Mouse (Mus musculus): ENCODE data around the gene Cpa2. TPM values are rescaled to one million over a fixed set of nuclear protein-coding genes. Genes with fewer than 3 reads are reported as not detected.

Gene Cpa2
- total and polyA plus RNA-seq, 3 experiments, result not detected

DNA sequence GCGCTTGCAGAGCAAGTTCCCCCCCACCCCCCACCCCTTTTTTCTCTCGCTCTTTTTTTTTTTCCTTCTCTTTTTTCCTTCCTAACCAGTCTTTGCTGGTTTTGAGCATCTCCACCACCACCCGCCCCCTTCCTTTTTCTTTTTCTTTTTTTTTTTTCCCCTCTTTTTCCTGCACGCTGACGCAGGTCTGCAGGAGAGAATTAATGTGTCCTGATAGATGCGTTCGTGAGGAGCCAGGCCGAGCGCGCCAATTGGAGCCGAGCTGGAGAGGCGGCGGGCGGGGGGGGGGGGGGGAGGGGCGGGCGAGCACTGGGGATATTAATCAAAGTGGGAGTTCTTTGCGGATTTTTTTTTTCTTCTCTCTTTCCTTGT, 5.9 kb downstream of the Cpa2 start:
- H3K4me1 ChIP-seq (ENCODE audit: insufficient read depth, low read depth, low read length), result peaks cover 3% of the 10 kb centered on the region; the same call in 1 of the 2 replicates
- DNase-seq (ENCODE audit: low spot score) (no peak), ATAC-seq (ENCODE audit: extremely low read depth, insufficient number of reproducible peaks, low FRiP score, poor library complexity, severe bottlenecking) (no peak)
- H3K4me3 ChIP-seq (ENCODE audit: low read depth, low read length), result no peak overlapping the region
- H3K27me3 ChIP-seq (ENCODE audit: insufficient read depth, low read length), result peaks cover 43% of the 10 kb centered on the region
- H3K36me3 ChIP-seq (replicated peaks), result no peaks in the 10 kb centered on the region
- TF ChIP-seq TAL1 (conservative IDR thresholded peaks at IDR 0.05; ENCODE audit: low read depth, low read length), result no peak
- no peak for TF ChIP-seq CTCF (IDR thresholded peaks at IDR 0.05; ENCODE audit: low read depth, low read length)
- TF ChIP-seq GATA1 (IDR thresholded peaks at IDR 0.05; ENCODE audit: borderline replicate concordance, low read length), result no peak
- no peak for TF ChIP-seq GATA2 (IDR thresholded peaks at IDR 0.05; ENCODE audit: borderline replicate concordance, low read depth, low read length)
- no peak for TF ChIP-seq POLR2AphosphoS5 (IDR thresholded peaks at IDR 0.05; ENCODE audit: insufficient replicate concordance, low read depth, low read length)
- H3K9me3 ChIP-seq (replicated peaks), result no peaks in the 10 kb centered on the region

DNA sequence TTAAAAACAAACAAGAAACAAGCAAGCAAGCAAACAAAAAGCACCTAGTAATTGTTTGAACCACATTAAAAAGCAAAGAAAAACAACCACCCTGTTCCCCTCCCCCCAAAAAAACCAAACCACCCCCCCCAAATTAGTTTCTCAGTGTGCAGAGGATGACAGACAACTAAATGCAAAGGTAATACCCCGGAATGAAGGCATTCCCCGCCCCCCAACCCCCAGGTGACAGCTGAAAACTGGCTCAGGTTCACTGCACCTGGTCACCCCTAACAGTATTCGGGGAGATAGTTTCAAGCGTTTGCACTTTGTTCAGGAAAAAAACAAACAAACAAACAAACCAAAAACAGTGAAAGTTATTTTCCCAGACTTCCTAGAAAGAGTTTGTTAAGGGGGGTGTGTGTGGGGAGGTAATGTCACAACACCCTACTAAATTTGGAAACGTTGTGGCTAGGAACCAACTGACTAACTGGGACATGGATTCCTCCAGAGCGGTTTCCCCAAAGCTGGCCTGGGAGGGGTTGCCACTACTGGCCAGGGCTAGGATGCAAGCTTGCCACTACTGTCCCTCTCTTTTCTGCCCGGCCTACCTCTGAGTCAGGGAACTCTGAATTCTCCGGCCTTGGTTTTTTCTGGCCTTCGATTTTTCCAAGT, 6.4 kb downstream of the Cpa2 start:
- no peak for DNase-seq (ENCODE audit: low spot score)
- H3K4me3 ChIP-seq (ENCODE audit: low read depth, low read length), result no peak overlapping the region
- peaks cover 43% of the 10 kb centered on the region for H3K27me3 ChIP-seq (ENCODE audit: insufficient read depth, low read length)
- H3K9me3 ChIP-seq (replicated peaks), result no peaks in the 10 kb centered on the region
- TF ChIP-seq GATA2 (IDR thresholded peaks at IDR 0.05; ENCODE audit: borderline replicate concordance, low read depth, low read length) (no peak), POLR2AphosphoS5 (IDR thresholded peaks at IDR 0.05; ENCODE audit: insufficient replicate concordance, low read depth, low read length) (no peak), TAL1 (conservative IDR thresholded peaks at IDR 0.05; ENCODE audit: low read depth, low read length) (no peak), CTCF (IDR thresholded peaks at IDR 0.05; ENCODE audit: low read depth, low read length) (no peak), GATA1 (IDR thresholded peaks at IDR 0.05; ENCODE audit: borderline replicate concordance, low read length) (no peak)
- H3K36me3 ChIP-seq (replicated peaks), result no peaks in the 10 kb centered on the region
- peaks cover 3% of the 10 kb centered on the region; the same call in 1 of the 2 replicates for H3K4me1 ChIP-seq (ENCODE audit: insufficient read depth, low read depth, low read length)
- ATAC-seq (ENCODE audit: extremely low read depth, insufficient number of reproducible peaks, low FRiP score, poor library complexity, severe bottlenecking), result no peak

- ATAC-seq (ENCODE audit: extremely low read depth, insufficient number of reproducible peaks, low FRiP score, poor library complexity, severe bottlenecking), result no peak
- H3K9me3 ChIP-seq (replicated peaks), result no peaks in the 10 kb centered on the region
- H3K4me1 ChIP-seq (ENCODE audit: insufficient read depth, low read depth, low read length), result peaks cover 3% of the 10 kb centered on the region; the same call in 1 of the 2 replicates
- TF ChIP-seq TAL1 (conservative IDR thresholded peaks at IDR 0.05; ENCODE audit: low read depth, low read length) (no peak), CTCF (IDR thresholded peaks at IDR 0.05; ENCODE audit: low read depth, low read length) (no peak), GATA2 (IDR thresholded peaks at IDR 0.05; ENCODE audit: borderline replicate concordance, low read depth, low read length) (no peak), GATA1 (IDR thresholded peaks at IDR 0.05; ENCODE audit: borderline replicate concordance, low read length) (no peak), POLR2AphosphoS5 (IDR thresholded peaks at IDR 0.05; ENCODE audit: insufficient replicate concordance, low read depth, low read length) (no peak)
- no peaks in the 10 kb centered on the region for H3K36me3 ChIP-seq (replicated peaks)
- no peak for DNase-seq (ENCODE audit: low spot score)
- H3K4me3 ChIP-seq (ENCODE audit: low read depth, low read length), result no peak overlapping the region
- H3K27me3 ChIP-seq (ENCODE audit: insufficient read depth, low read length), result peaks cover 34% of the 10 kb centered on the region
Observed at GRCm38 (mm10) chr6:30549231-30549761, 7.9 kb downstream of the Cpa2 start.

DNA sequence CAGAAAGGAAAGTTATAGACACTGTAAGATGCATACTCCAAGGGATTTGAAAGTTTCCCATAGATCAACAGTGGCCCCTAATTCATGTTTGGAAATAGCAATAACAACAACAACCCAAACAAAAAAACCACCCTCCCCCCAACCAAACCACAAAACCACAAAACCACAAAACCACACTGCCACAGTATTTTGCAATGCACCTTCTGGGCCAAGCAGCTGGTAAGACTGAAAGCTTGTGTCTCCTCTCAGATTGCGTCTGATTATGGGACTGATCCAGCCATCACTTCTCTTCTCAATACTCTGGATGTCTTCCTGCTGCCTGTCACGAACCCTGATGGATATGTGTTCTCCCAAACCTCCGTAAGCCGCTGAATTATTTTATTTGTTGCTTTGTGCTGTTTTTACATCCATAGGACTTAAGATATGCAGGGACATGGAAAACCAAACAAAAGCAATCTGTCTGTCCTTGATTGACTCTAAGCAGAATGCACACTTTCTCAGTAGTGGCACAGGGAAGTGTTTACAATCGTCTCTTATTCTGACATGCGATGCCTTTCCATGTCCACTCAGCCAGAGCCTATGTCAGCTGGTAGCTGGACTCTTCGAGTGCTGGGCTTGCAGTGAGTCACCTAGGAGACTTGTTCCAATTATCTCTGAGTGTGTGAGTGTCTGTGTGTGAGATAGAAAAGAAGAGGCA, 9.3 kb downstream of the Cpa2 start:
- no peaks in the 10 kb centered on the region for H3K36me3 ChIP-seq (replicated peaks)
- H3K27me3 ChIP-seq (ENCODE audit: insufficient read depth, low read length), result peaks cover 24% of the 10 kb centered on the region
- no peak for DNase-seq (ENCODE audit: low spot score)
- H3K9me3 ChIP-seq (replicated peaks), result no peaks in the 10 kb centered on the region
- H3K4me3 ChIP-seq (ENCODE audit: low read depth, low read length), result no peak overlapping the region
- TF ChIP-seq TAL1 (conservative IDR thresholded peaks at IDR 0.05; ENCODE audit: low read depth, low read length) (no peak), CTCF (IDR thresholded peaks at IDR 0.05; ENCODE audit: low read depth, low read length) (no peak), GATA2 (IDR thresholded peaks at IDR 0.05; ENCODE audit: borderline replicate concordance, low read depth, low read length) (no peak), POLR2AphosphoS5 (IDR thresholded peaks at IDR 0.05; ENCODE audit: insufficient replicate concordance, low read depth, low read length) (no peak), GATA1 (IDR thresholded peaks at IDR 0.05; ENCODE audit: borderline replicate concordance, low read length) (no peak)
- no peak for ATAC-seq (ENCODE audit: extremely low read depth, insufficient number of reproducible peaks, low FRiP score, poor library complexity, severe bottlenecking)
- H3K4me1 ChIP-seq (ENCODE audit: insufficient read depth, low read depth, low read length), result peaks cover 3% of the 10 kb centered on the region; the same call in 1 of the 2 replicates

DNA sequence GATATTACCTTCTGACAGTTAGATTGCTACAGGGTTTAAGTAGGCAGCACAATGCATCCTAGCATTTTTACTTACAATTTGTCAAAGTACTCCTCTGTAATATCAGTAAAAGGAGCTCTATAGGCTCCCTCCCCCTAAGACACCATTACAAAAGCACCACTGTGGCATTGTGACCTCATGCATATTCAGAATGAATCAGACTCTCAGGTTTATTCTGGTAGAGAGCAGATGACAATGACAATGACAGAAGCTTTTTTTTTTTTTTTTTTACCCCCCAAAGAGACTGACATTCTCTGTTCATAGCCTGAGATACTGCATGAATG, 9.8 kb downstream of the Cpa2 start:
- Histone ChIP-seq H3K36me3 (replicated peaks) (no peaks in the 10 kb centered on the region), H3K9me3 (replicated peaks) (no peaks in the 10 kb centered on the region), H3K27me3 (ENCODE audit: insufficient read depth, low read length) (peaks cover 23% of the 10 kb centered on the region), H3K4me1 (ENCODE audit: insufficient read depth, low read depth, low read length) (peaks cover 3% of the 10 kb centered on the region; the same call in 1 of the 2 replicates), H3K4me3 (ENCODE audit: low read depth, low read length) (no peak overlapping the region)
- TF ChIP-seq GATA1 (IDR thresholded peaks at IDR 0.05; ENCODE audit: borderline replicate concordance, low read length) (no peak), TAL1 (conservative IDR thresholded peaks at IDR 0.05; ENCODE audit: low read depth, low read length) (no peak), GATA2 (IDR thresholded peaks at IDR 0.05; ENCODE audit: borderline replicate concordance, low read depth, low read length) (no peak), POLR2AphosphoS5 (IDR thresholded peaks at IDR 0.05; ENCODE audit: insufficient replicate concordance, low read depth, low read length) (no peak), CTCF (IDR thresholded peaks at IDR 0.05; ENCODE audit: low read depth, low read length) (no peak)
- DNase-seq (ENCODE audit: low spot score) (no peak), ATAC-seq (ENCODE audit: extremely low read depth, insufficient number of reproducible peaks, low FRiP score, poor library complexity, severe bottlenecking) (no peak)
